Mouse (Mus musculus) heart, postnatal 14 days (tissue): ENCODE measurements around the gene Trim37. TPM values are rescaled to one million over a fixed set of nuclear protein-coding genes. Genes with fewer than 3 reads are reported as not detected.

ENCODE experiments used
- DNase-seq, 2 experiments: peaks; one replicate each; pipeline ENCODE4 v3.0.0; 2021 to 2022
- intact Hi-C: fragments of 180-260 bp; cut with DNase I; formaldehyde crosslinking; loops from one replicate; pipeline ENCODE4 v1.15.1; 2025
- long read RNA-seq, 2 experiments: library from polyadenylated mRNA; stranded (forward); transcript quantifications; one replicate each; pipeline ENCODE4 v2.0.0; 2021
- total RNA-seq, 2 experiments: library from RNA; stranded (reverse); gene quantifications; 2 replicates each; pipeline ENCODE4 v1.2.3; 2021

Gene Trim37
- total RNA-seq = 1 to 10 TPM; 6.1 to 9.2 TPM
- long read RNA-seq, experiment 1, full-length matches to known transcripts = 9 of 15 reads
- long read RNA-seq, experiment 1, partial matches to known transcripts = 2 of 15 reads
- long read RNA-seq, experiment 1, other reads (novel, unspliced or antisense) = 4 of 15 reads
- long read RNA-seq, experiment 2, full-length matches to known transcripts = 5 of 15 reads
- long read RNA-seq, experiment 2, partial matches to known transcripts = 6 of 15 reads
- long read RNA-seq, experiment 2, other reads (novel, unspliced or antisense) = 4 of 15 reads

DNA sequence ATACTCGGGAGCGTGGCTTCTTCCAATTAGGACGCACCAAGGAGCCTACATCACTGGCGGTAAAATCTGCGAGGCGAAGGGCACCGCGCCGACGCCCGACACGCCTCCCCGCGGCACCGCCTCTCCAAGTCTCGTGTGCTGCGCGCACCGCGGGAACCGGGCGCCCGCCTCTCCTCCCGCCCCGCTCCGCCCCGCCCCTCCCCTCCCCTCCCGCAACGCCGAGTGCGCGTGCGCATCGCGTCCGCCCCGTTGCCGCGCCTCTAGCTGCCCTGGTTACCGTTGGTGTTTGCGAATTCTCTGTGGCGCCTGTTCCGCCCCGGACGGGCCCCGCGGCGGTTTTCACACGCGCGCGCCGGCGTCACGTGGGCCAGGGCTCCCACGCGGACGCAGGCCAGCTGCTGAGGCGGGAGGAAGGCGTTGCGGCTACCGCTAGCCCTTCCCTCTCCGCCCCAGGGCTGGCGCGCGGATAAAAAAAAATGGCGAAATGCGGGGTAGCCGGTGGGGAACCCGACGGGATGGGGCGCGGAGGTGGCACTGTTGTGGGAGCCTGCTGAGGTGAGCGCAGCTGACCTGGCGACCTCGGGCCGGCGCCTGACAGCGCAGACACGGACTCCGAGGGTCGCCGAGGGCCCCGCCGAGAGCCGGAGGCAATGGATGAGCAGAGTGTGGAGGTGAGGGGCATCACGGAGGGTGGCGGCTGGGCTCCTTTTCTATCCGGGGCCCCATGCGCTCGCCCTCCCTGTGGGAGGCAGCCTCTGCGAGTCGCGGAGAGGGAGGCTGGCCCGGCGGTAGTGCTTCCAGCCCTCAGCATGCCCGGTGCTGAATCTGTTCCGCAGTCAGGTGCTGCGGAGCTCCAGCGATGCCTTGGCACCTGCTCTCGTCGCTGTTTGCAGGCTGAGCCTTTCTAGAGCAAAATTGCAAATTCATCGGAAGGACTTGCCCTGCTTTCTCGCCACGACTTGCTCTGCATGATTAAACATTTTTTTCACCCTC, at the start of gene Trim37:
Gene Trim37, plus strand, starts transcription at position 254 of the 993 bp plus-strand sequence.
- peak; percentile 87 to 89 for DNase-seq

DNA sequence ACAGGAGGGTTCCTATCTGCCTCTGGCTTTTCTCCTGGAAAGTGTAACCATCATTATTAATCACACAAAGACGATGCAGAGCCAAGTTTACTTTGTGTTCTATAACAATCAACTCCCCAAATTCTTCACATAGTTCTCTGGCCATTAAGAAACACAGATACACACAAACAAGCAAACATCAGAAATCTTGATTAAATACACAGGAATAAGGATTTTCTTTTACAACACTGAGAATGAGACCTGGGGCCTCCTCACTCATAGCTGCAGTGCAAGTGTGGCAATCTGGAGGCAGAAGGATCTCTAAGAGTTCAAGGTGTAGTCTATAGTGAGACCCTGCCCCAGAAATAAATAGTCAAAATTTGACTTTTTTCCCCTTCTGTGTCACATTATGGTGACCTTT, 43.2 kb upstream of the Trim37 start:
- no peak for DNase-seq
- intact Hi-C loops = no loop called here

More for the DNA sequence above, at the start of gene Trim37:
- intact Hi-C loops = no loop called here

DNA sequence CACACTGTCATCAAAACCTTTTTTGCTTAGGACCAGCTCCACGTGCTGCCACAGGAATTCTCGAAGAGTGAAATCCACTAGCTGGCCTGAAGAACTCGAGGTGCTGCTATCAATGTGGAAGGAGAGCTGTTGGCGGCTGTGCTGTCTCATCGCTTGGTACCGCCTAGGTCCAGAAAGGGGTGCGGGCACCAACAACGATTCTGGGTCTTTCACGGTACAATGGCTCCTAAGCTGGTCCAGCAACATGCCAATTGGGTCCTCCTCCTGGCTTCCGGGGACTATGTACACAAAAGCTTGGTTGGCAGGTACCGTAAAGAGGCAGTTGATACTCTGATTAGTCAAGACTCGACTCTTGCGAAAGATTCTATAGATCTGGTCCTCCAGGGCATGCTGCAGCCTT, 41.4 kb upstream of the Trim37 start:
- no peak for DNase-seq
- intact Hi-C loops = no loop called here

DNA sequence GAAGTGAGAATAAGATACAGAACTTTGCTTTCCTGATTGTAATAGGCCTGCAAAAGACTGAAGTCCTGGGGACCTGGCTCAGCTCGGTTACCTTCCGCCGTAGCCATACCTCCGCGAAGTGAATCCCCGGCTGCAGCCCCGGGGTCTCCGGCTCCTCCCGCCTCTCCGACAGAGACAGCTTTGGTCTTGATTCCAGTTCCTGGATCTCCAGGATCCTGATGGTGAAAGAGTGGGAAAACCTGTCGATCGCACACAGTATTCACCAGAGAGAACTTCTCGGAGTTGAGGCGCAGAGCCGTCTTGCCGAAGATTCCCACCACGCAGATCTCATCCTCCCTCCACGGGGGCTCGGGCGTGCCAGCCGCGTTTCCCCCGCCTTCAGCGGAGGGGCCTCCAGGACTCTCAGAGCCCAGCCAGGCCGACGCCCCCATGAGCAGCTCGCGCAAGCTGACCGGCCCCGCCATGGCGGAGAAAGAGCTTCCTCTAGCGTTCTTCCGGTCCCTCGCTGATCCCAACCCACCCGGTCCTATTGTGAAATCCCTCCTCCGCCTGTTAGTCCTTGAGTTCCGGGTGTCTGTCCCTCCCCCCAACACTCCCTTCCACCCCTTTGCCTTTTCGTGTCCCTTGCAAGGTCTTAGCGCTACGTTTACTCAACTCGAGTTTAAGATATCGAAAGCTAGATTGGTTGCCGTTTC, 40.4 kb upstream of the Trim37 start, which contains the start of gene Smg8:
Gene Smg8, minus strand, starts transcription at position 485 of the 695 bp plus-strand sequence.
- intact Hi-C loops = no loop called here
- peak; percentile 80 to 85 for DNase-seq

DNA sequence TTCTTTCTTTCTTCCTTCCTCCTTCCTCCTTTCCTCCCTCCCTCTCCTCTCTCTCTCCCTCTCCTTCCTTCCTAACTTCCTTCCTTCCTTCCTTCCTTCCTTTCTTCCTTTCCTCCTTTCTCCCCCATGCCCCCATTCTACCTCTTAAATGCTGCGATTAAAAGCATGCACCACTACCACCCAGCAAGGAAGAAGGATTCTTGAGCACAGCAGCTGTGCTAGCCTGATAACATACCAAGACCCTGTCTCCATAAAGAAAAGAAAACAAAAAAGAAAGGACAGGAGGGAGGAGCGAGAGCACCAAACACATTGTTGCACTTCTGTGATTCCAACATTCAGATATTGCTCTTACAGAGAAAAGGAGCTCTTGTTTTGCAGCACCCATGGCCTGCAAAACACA, 39.7 kb upstream of the Trim37 start:
- DNase-seq = no peak
- intact Hi-C loops = no loop called here

DNA sequence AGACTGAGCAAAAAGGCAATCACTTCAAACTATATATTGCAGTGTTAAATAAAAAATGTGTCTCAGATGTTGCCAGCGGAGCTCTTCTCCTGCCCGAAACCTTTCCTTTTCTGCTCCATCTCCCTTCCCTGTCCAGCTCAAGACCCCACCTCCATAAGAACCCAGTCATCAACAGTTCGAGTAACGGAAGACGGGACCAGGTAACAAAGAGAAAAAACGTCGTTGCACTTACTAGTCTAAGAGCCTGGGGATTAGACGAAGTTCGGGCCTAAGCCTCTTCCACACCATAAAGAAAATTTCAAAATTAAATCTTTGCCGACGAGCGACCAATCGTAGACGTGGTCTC, 18.5 kb upstream of the Trim37 start, which contains the start of gene Prr11:
Gene Prr11, minus strand, starts transcription at position 300 of the 346 bp plus-strand sequence.
- no peak for DNase-seq
- intact Hi-C loops = no loop called here

DNA sequence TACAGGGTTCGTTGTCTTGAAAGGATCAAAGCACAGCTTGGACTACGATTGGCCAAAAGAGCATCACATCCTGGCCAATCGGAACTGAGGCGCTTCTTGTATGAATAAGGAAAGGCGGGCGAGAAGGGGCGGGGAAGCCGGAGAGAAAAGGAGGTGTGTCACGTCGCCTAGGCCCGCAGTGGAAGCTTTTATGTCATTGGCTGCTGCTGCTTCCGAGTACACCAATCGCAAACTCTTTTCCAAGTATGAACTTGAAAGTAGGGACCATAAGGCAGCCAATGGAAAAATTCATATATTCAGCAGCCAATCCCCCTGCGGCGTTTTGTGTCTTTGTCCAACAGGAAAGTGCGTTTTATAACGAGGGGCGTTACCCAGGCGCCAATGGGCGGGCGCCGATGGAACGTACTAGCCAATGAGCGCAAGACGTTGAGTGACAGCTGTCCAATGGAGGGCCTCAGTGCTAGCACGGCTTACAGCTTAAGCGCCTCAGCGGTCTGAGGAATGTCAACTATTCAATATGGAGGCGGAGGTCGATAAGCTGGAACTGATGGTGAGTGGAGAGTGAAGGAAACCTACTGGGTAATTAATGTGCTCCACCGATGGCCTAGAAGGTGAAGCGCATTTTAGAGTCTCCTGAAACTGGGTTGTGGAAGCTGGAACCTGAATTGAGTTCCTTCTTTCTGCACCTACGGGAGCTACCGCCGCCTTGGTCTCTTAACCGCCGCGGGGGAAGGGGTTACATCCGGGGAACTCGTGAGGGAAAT, 17.9 kb upstream of the Trim37 start, which contains the start of gene Ska2:
Gene Ska2, plus strand, starts transcription at position 480 of the 764 bp plus-strand sequence.
- peak; percentile 93 to 95 for DNase-seq
- intact Hi-C loops = no loop called here

DNA sequence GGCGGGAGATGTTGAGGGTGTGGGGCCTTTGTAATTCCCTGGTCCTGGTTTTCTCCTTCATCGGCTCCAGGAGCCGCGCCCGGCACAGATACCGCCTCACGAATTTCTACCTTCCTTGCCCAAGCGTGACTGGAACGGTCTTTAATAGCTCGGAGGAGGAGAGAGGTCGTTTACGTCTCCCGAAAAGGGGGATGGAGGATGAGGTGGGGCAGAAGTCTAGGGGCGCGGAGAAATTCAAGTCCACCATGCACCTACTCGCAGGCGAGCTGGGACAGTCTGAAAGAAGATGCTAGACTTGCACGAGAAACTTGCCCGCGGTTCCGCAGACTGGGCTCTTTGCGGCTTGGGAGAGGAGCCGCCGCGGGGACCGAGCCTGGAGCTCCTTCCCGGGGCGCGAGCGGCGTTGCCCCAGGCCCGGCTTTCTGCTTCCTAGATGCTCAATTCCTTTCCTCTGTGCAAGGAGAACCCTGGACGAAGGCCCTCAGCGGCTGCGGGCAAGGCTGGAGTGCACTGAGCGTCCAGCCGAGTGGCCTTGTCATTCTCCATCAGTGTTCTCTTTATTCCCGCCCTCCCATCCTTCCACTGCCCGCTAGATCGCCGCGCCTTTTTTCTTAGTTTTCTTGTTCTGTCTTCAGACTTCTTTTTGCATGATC, 17.2 kb upstream of the Trim37 start:
- intact Hi-C loops = no loop called here
- DNase-seq = peak; percentile 24 to 33

DNA sequence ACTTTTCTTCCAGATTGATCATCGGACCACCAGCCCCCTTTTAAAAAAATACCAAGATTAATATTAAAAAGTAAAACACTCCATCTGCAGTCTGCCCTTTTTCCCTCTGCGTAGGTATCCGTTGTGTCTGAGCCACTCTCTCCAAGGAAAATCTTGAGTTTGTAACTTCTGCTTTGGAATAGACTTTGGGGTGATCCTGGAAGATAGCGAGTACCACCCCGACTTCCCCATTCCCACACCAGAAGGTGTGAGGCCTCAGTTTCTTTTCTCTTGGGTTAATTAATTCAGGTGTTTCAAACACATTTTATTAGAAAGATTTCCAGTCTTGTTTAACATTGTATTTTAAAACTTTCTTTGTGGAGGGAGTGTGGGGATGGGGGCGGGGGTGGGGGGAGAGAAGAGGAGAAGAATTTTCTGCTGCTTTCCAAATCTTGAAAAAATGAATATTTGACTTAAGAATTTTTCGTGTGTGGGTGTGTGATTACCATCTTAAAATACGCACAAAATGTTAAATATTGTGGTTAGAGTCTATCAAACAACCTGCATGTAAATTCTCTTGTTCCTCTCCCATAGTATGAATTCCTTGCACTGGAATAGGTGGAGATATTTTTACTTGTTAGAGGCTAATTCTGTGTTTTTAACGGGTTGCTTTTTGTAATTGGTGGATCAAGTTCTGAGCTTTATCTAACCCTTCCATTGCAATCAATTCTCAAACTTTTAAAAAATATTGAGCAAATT, 16.5 kb upstream of the Trim37 start:
- intact Hi-C loops = no loop called here
- DNase-seq = no peak

DNA sequence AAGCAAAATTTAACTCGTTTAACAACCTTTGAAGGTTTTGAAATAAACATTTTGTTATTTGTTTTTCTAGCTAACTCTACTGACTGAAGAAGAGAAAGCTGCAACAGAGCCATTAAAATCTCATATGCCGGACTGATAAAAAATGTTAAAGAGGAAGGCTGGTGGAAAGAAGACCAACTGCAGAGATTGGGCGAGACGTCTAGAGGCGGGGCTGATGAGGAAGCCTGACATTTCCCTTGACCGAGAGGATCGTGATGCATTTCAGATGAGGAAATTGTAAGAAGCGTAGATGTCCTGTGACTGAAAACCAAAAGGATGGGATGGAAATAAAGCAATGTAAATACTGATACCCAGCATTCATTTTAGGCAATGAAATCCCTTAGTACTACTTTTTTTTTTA, 5.0 kb upstream of the Trim37 start:
- intact Hi-C loops = no loop called here

DNA sequence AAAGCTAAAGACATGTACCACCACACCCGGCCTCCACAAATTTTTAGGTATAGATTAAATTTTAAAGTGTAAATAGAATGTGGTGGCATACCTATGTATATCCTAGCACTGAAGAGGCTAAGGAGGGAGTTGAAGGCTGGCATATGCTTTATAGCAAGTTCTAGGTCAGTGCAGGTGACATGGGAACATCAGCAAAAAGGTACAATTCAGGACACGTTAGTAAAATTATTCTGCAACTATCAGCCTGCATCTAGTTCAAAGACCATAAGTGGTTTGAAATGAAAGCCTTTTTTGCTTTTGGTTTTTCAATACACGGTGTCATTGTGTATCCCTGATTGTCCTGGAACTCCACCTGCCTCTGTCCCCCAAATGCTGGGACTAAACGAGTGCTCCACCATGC, 1.3 kb upstream of the Trim37 start:
- DNase-seq = no peak
- intact Hi-C loops = no loop called here

More for the DNA sequence above, 5.0 kb upstream of the Trim37 start:
- no peak for DNase-seq

DNA sequence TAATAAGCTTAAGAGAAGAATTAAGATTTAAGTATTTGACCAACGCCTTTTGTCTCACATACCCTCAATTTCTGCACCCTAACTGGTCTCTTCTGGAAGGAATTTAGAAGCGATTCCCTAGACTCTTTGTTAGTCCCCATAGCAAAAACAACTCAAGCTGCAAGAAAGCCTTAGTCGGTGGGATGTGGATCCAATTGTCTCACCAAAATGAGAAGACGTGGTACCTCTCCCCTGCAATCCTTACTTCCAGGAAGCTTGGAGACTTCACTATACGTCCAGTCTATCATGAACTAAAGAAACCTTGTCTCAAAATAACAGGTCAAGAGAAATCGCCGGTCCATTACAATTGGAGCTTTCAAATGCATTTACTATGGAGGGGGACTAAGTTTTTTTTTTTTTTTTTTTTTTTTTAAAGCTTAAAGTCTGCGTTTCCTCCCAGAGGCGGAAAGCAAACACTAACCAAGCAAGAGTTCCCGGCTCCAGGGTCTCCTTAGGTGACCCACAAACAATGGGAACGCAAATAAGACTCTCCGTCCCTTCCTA, 525 bp upstream of the Trim37 start:
- no peak for DNase-seq

DNA sequence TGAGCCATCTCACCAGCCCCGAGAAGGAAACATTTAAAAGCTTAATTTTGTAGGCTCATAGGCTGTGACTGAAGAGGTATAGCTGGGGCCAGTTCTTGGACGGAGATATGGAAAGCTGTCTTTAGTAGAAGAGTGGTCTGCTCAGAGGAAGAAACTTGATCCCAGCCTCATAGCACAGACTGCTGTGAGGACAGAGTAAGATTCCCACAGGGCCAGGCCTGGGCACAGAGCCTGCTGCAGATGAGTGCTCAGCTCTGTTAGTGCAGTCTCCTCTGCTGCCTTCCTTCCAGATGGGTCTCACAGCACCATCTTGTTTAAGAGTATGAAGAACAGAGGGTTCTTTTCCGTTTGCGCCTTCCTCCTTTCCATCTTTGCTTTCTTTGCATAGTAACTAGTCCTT, 9.4 kb downstream of the Trim37 start:
- DNase-seq = no peak
- intact Hi-C loops = no loop called here

More for the DNA sequence above, 525 bp upstream of the Trim37 start:
- intact Hi-C loops = no loop called here

DNA sequence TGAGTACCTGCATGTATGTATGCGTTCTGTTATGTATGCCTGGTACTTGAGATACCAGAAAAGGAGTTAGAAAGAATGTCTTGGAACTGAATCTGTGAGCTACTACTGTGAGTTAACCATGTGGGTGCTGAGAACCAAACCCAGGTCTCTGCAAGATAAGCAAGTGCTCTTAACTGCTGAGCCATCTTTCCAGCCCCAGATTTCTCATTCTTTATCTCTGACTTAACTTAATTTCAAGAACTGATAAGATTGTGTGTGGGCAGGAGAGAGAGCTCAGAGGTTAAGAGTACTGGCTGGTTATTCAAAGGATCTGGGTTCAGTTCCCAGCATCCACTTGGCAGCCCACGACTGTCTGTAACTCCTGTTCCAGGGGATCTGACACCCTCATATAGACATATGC, 31.1 kb downstream of the Trim37 start:
- DNase-seq = no peak
- intact Hi-C loops = no loop called here

DNA sequence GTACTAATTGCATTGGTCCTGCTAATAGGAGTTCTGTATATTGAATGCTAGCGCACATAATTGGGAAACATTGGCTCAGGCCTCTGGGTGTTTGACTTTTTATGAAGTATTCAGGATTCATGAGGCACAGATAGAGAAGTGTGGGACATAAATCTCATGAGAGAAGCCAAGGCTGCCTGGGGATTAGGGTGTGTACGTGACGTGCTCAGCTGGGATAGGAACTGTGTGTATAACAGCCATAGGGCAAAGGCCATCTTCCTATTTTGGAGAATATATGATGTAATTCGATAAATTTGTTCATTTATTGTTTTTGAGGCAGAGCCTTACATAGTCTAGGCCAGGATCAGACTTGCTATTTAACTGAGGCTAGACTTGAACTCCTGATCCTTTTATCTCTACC, 35.8 kb downstream of the Trim37 start:
- no peak for DNase-seq
- intact Hi-C loops = no loop called here

DNA sequence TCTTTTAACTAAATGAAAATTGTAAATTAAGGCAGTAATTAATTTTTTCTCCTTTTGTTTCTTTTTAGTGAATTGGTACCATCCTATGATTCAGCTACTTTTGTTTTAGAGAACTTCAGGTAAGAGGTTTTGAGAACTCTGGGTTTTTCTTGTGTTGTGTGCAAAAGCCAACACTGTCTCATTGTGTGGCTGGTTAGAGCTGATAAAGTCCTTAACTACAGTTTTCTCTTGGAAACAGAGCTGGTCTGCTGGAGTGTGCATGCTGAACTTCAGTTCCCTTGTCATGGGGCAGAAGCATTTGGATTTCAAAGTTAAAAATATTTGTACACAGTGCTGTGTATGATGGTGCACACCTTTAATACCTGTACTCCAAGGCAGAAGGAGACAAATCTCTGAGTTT, 36.9 kb downstream of the Trim37 start:
- DNase-seq = no peak
- intact Hi-C loops = no loop called here

DNA sequence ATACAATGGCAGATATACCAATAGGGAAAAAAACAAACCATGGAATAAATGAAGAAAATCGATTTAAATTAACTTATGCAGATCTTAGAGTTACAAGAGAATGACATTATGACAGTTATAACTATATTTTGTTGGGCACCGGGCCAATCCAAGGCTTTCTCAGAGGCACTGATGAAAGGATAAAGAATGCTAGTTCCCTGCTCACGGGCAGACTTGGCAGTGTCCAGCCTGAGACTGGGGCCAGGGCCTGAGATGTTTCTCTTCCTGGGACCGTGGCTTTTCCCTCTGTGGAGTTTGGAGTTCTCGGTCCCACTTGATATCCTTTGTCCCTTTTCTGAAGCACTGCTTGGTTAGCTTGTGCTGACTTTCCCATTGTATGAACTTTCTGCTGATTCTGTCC, 46.7 kb downstream of the Trim37 start:
- intact Hi-C loops = no loop called here
- no peak for DNase-seq

DNA sequence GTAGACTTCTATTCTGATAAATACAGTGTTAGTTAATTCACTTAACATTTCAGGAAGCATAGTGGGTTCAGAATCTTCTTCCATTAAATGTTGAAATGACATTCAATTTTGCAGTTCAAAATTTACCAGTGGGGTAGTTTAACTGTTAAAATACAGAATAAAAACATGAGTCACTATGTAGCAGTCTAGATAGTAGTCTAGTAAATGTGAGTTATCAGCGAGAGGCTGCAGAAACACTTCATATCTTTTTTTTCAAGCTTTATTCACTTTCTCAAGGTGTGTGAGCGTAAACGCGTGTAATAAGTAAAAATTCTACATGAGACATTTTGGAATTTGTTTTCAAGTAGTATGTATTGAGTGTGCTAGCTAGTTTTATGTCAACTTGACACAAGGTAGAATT, 48.2 kb downstream of the Trim37 start:
- no peak for DNase-seq
- intact Hi-C loops = no loop called here

DNA sequence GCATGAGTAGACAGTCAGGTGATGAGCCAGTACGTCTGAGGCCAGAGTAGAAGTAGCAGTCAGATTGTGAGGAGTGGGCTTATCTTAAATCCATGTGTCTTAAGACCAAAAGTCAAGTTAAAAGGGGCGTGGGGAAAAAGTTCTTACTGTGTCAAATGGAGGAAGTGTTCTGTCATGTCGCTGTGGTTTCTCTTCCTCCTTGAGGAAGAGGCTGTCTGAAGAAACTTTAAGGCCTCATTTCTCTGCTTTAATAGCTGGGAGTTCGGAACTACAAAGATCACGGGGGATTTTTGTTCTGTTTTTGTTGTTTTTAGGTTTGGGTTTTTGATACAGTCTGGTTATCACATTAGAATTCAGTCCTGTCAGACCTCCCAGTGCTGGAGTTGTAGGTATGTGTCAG, 85.4 kb downstream of the Trim37 start:
- intact Hi-C loops = no loop called here
- no peak for DNase-seq
